Mouse (Mus musculus): ENCODE results near the gene Slc37a3. TPM values are rescaled to one million over a fixed set of nuclear protein-coding genes. Genes with fewer than 3 reads are reported as not detected.
"Not testable (repeated sequence)": the region's sequence is repeated elsewhere in the genome, so short reads cannot be mapped to it uniquely, and the experiment has no call there.

Slc37a3 gene
- polyA plus RNA-seq, 1 experiment from 2014 or later: 57.3 TPM

DNA sequence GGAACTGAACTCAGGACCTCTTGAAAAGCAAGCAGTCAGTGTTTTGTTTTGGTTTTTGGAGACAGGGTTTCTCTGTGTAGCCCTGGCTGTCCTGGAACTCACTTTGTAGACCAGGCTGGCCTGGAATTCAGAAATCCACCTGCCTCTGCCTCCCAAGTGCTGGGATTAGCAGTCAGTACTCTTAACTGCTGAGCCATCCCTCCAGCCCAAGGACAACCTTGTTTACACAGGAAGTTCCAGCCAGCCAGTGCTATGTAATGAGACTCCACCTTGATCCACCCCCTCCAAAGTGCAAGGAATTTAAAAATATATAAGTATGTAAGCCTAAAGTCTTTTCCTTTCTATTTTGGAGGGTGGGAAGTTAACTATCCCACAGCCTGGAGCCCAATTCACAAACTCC lies 39.2 kb upstream of the Slc37a3 start:
- not testable (repeated sequence) for ATAC-seq (ENCODE audit: low read depth); H3K27me3 ChIP-seq (replicated peaks; ENCODE audit: control insufficient read depth, insufficient read depth, low read length); H3K36me3 ChIP-seq (ENCODE audit: control insufficient read depth, insufficient read depth, low read length); DNase-seq (ENCODE audit: low spot score); H3K4me3 ChIP-seq (ENCODE audit: low read depth, low read length); H3K4me1 ChIP-seq (ENCODE audit: control insufficient read depth, insufficient read depth, low read length); H3K4me2 ChIP-seq (ENCODE audit: low read depth, low read length); H3K9ac ChIP-seq (ENCODE audit: low read depth, low read length); H3K9me3 ChIP-seq (ENCODE audit: control insufficient read depth, low read length); H3K27ac ChIP-seq (replicated peaks; ENCODE audit: low read depth, low read length)

DNA sequence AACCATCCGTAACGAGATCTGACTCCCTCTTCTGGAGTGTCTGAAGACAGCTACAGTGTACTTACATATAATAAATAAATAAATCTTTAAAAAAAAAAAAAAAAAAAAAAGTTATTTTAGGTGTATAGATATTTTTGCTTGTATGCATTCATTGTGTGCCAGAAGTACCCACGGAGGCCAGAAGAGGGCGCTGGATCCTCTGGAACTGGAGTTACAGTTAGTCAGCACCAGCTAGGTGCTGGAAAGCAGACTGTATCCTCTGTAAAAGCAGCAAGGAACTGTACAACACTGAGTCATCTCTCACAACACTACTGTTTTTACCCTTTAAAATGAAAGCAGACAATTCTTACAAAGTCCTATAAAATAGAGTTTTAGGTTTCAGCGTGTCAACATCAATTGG lies 38.3 kb upstream of the Slc37a3 start:
- ATAC-seq (ENCODE audit: low read depth): no peak
- 45% methylated on average over 3 of the region's 5 CpGs for WGBS

DNA sequence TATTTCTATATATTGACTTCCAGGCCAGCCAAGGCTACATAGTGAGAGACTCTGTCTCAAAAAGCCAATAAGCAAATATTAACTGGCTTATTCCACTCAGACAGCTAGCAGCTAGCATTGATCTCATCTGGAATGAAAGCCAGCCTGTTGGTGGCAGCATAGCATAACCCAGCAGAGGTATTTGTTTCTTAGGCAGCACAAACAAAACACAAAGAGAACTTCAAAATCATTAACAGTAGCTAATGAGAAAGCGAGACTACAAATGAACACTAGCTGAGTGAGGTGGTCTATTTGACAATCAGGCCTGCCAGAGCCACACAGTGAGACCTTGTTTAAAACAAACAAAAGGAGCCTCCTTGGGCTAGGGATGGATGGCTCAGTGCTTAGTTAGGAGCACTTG lies 36.6 kb upstream of the Slc37a3 start:
- Histone ChIP-seq H3K27ac (replicated peaks; ENCODE audit: low read depth, low read length) (no peak overlapping the region), H3K9ac (ENCODE audit: low read depth, low read length) (no peak overlapping the region), H3K36me3 (ENCODE audit: control insufficient read depth, insufficient read depth, low read length) (peaks cover 6% of the 10 kb centered on the region; the same call in 1 of the 2 replicates), H3K4me3 (ENCODE audit: low read depth, low read length) (no peak overlapping the region), H3K9me3 (ENCODE audit: control insufficient read depth, low read length) (no peaks in the 10 kb centered on the region), H3K4me2 (ENCODE audit: low read depth, low read length) (no peak overlapping the region), H3K4me1 (ENCODE audit: control insufficient read depth, insufficient read depth, low read length) (no peaks in the 10 kb centered on the region), H3K27me3 (replicated peaks; ENCODE audit: control insufficient read depth, insufficient read depth, low read length) (peaks cover 9% of the 10 kb centered on the region)
- 88% methylated on average over 1 of the region's 1 CpGs for WGBS
- ATAC-seq (ENCODE audit: low read depth) (no peak), DNase-seq (ENCODE audit: low spot score) (no peak)

More for the DNA sequence above, 38.3 kb upstream of the Slc37a3 start:
- Histone ChIP-seq H3K4me1 (ENCODE audit: control insufficient read depth, insufficient read depth, low read length) (no peaks in the 10 kb centered on the region), H3K4me2 (ENCODE audit: low read depth, low read length) (no peak overlapping the region), H3K27ac (replicated peaks; ENCODE audit: low read depth, low read length) (no peak overlapping the region), H3K36me3 (ENCODE audit: control insufficient read depth, insufficient read depth, low read length) (no peaks in the 10 kb centered on the region), H3K4me3 (ENCODE audit: low read depth, low read length) (no peak overlapping the region), H3K27me3 (replicated peaks; ENCODE audit: control insufficient read depth, insufficient read depth, low read length) (peaks cover 9% of the 10 kb centered on the region), H3K9ac (ENCODE audit: low read depth, low read length) (no peak overlapping the region), H3K9me3 (ENCODE audit: control insufficient read depth, low read length) (no peaks in the 10 kb centered on the region)
- DNase-seq (ENCODE audit: low spot score): peak; percentile 41

DNA sequence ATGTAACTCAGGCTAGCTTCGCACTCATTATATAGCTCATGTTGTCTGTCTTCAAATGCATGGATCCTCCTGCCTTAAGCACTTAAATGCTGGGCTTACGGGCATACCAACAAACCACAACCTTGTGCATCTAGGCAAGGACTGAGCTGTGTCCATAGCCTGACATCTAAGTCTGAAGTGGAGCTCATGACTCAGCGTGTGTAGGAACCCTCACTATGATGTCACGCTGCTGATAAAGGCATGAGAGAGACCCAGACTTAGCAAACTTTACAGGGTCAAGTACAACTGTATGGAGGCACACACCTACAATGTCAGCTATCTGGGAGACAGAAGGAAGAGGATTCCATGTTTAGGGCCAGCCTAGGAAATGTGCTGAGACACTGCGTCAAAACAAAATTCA lies 29.0 kb upstream of the Slc37a3 start:
- Histone ChIP-seq H3K27me3 (replicated peaks; ENCODE audit: control insufficient read depth, insufficient read depth, low read length) (no peaks in the 10 kb centered on the region), H3K27ac (replicated peaks; ENCODE audit: low read depth, low read length) (no peak overlapping the region), H3K9ac (ENCODE audit: low read depth, low read length) (no peak overlapping the region), H3K4me3 (ENCODE audit: low read depth, low read length) (no peak overlapping the region), H3K9me3 (ENCODE audit: control insufficient read depth, low read length) (no peaks in the 10 kb centered on the region), H3K4me1 (ENCODE audit: control insufficient read depth, insufficient read depth, low read length) (no peaks in the 10 kb centered on the region), H3K36me3 (ENCODE audit: control insufficient read depth, insufficient read depth, low read length) (peaks cover 34% of the 10 kb centered on the region), H3K4me2 (ENCODE audit: low read depth, low read length) (no peak overlapping the region)
- ATAC-seq (ENCODE audit: low read depth) (no peak), DNase-seq (ENCODE audit: low spot score) (no peak)
- 91% methylated on average over 5 of the region's 5 CpGs for WGBS

DNA sequence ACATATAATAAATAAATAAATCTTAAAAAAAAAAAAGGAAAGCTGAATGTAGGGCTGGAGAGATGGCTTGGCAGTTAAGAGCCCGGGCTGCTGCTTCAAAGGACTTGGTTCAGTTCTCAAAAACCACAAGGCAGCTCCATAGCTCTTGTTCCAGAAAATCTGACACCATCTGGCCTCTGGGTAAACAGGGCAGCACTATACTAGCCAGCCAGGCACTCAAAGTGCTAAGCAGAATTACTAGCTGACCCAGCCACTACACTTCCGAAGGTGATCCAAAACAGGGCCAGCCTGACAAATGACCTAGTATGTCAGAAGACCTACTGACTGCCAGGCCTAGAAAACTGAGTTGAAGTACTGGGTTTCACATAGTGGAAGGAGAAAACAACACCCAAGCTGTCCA lies 25.7 kb upstream of the Slc37a3 start:
- DNase-seq (ENCODE audit: low spot score): no peak
- H3K4me1 ChIP-seq (ENCODE audit: control insufficient read depth, insufficient read depth, low read length): no peaks in the 10 kb centered on the region
- H3K4me2 ChIP-seq (ENCODE audit: low read depth, low read length): no peak overlapping the region
- no peak overlapping the region for H3K4me3 ChIP-seq (ENCODE audit: low read depth, low read length)
- H3K36me3 ChIP-seq (ENCODE audit: control insufficient read depth, insufficient read depth, low read length): peaks cover 36% of the 10 kb centered on the region
- H3K9me3 ChIP-seq (ENCODE audit: control insufficient read depth, low read length): no peaks in the 10 kb centered on the region
- no peaks in the 10 kb centered on the region for H3K27me3 ChIP-seq (replicated peaks; ENCODE audit: control insufficient read depth, insufficient read depth, low read length)
- 91% methylated on average over 2 of the region's 2 CpGs for WGBS
- H3K27ac ChIP-seq (replicated peaks; ENCODE audit: low read depth, low read length): no peak overlapping the region
- H3K9ac ChIP-seq (ENCODE audit: low read depth, low read length): no peak overlapping the region
- no peak for ATAC-seq (ENCODE audit: low read depth)

DNA sequence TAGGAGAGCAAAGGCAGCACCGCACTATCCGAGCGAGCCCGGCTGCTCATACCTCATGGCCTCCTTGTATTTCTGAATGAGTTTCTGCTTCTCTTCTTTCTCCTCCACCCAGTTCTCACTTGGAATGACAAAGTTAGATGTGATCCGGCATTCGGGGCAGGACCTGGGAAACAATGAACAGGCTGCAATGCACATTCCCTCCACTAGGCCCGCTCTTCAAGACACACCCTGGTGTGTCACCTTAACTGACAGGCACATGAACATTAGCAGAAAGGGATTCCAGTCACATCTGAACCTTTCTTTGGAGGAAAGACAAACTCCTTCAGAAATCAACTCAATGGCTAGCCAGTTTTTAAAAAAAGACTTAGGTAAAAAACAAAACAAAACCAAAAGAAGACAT lies 22.9 kb upstream of the Slc37a3 start:
- WGBS: 65% methylated on average over 7 of the region's 7 CpGs
- H3K9ac ChIP-seq (ENCODE audit: low read depth, low read length): no peak overlapping the region
- peak; percentile 46 for DNase-seq (ENCODE audit: low spot score)
- no peaks in the 10 kb centered on the region for H3K27me3 ChIP-seq (replicated peaks; ENCODE audit: control insufficient read depth, insufficient read depth, low read length)
- H3K4me2 ChIP-seq (ENCODE audit: low read depth, low read length): no peak overlapping the region
- H3K9me3 ChIP-seq (ENCODE audit: control insufficient read depth, low read length): no peaks in the 10 kb centered on the region
- no peaks in the 10 kb centered on the region for H3K4me1 ChIP-seq (ENCODE audit: control insufficient read depth, insufficient read depth, low read length)
- peak; percentile 69; the same call in 1 of the 2 replicates for ATAC-seq (ENCODE audit: low read depth)
- H3K4me3 ChIP-seq (ENCODE audit: low read depth, low read length): no peak overlapping the region
- H3K36me3 ChIP-seq (ENCODE audit: control insufficient read depth, insufficient read depth, low read length): peaks cover 33% of the 10 kb centered on the region
- no peak overlapping the region for H3K27ac ChIP-seq (replicated peaks; ENCODE audit: low read depth, low read length)

DNA sequence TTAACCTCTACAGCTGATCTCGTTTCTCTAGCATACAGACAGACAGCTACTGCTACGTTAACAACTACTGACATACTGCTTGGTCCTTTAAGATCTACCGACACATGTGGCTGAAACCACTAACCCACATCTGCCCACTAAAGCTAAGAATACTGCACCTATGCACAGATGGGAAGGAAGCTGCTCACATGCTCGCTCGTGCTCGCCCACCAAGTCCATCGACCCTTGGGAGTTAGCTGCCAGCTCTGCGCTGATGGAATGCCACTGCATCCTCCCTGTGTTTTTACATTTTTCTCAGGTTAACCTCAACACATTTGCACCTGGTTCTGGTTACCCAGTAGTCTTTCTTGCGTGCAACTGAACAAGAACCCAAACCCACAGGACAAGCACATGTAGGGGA lies 20.9 kb upstream of the Slc37a3 start:
- Histone ChIP-seq H3K4me2 (ENCODE audit: low read depth, low read length) (no peak overlapping the region), H3K27ac (replicated peaks; ENCODE audit: low read depth, low read length) (no peak overlapping the region), H3K9me3 (ENCODE audit: control insufficient read depth, low read length) (no peaks in the 10 kb centered on the region), H3K27me3 (replicated peaks; ENCODE audit: control insufficient read depth, insufficient read depth, low read length) (no peaks in the 10 kb centered on the region), H3K36me3 (ENCODE audit: control insufficient read depth, insufficient read depth, low read length) (peaks cover 18% of the 10 kb centered on the region; the same call in 1 of the 2 replicates), H3K4me1 (ENCODE audit: control insufficient read depth, insufficient read depth, low read length) (no peaks in the 10 kb centered on the region), H3K9ac (ENCODE audit: low read depth, low read length) (no peak overlapping the region), H3K4me3 (ENCODE audit: low read depth, low read length) (no peak overlapping the region)
- DNase-seq (ENCODE audit: low spot score) (no peak), ATAC-seq (ENCODE audit: low read depth) (no peak)
- 79% methylated on average over 9 of the region's 9 CpGs for WGBS

DNA sequence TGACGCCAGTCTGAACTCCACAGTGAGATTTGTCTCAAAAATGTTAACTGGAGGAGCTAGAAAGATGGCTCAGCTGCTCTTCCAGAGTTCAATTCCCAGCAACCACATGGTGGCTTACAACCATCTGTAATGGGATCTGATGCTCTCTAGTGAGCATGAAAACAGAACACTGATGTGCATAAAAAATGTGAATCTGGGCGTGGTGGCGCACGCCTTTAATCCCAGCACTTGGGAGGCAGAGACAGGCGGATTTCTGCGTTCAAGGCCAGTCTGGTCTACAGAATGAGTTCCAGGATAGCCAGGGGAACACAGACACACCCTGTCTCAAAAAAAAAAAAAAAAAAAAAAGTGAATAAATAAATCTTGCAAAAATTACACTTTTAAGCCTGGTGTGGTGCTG lies 19.6 kb upstream of the Slc37a3 start:
- no peaks in the 10 kb centered on the region for H3K9me3 ChIP-seq (ENCODE audit: control insufficient read depth, low read length)
- WGBS: 97% methylated on average over 6 of the region's 6 CpGs
- H3K4me1 ChIP-seq (ENCODE audit: control insufficient read depth, insufficient read depth, low read length): no peaks in the 10 kb centered on the region
- DNase-seq (ENCODE audit: low spot score) (no peak), ATAC-seq (ENCODE audit: low read depth) (no peak)
- no peak overlapping the region for H3K9ac ChIP-seq (ENCODE audit: low read depth, low read length)
- H3K4me3 ChIP-seq (ENCODE audit: low read depth, low read length): no peak overlapping the region
- H3K27me3 ChIP-seq (replicated peaks; ENCODE audit: control insufficient read depth, insufficient read depth, low read length): no peaks in the 10 kb centered on the region
- H3K4me2 ChIP-seq (ENCODE audit: low read depth, low read length): no peak overlapping the region
- H3K36me3 ChIP-seq (ENCODE audit: control insufficient read depth, insufficient read depth, low read length): peaks cover 18% of the 10 kb centered on the region; the same call in 1 of the 2 replicates
- H3K27ac ChIP-seq (replicated peaks; ENCODE audit: low read depth, low read length): no peak overlapping the region

DNA sequence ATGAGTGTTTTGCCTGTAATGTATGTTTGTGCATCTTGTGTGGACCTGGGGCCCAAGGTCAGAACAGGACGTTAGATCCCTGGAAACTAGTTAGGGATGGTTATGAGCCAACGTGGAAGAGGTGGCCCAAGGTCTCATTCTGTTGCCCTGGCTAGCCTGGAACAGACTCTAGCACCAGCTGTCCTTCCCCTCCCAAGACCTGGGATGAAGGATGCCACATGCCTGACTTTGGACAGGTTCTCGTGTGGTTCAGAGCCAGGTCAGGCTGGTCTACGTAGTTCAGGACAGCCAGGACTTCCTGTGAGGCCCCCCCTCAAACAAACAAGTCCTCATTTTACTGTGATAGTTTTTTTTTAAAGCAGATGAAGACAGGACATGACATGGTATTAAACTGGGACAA lies 18.4 kb upstream of the Slc37a3 start:
- Histone ChIP-seq H3K36me3 (ENCODE audit: control insufficient read depth, insufficient read depth, low read length) (peaks cover 18% of the 10 kb centered on the region; the same call in 1 of the 2 replicates), H3K9me3 (ENCODE audit: control insufficient read depth, low read length) (no peaks in the 10 kb centered on the region), H3K27ac (replicated peaks; ENCODE audit: low read depth, low read length) (no peak overlapping the region), H3K4me3 (ENCODE audit: low read depth, low read length) (no peak overlapping the region), H3K4me2 (ENCODE audit: low read depth, low read length) (no peak overlapping the region), H3K4me1 (ENCODE audit: control insufficient read depth, insufficient read depth, low read length) (no peaks in the 10 kb centered on the region), H3K9ac (ENCODE audit: low read depth, low read length) (no peak overlapping the region), H3K27me3 (replicated peaks; ENCODE audit: control insufficient read depth, insufficient read depth, low read length) (no peaks in the 10 kb centered on the region)
- WGBS: 66% methylated on average over 4 of the region's 4 CpGs
- ATAC-seq (ENCODE audit: low read depth): no peak
- DNase-seq (ENCODE audit: low spot score): no peak

All from embryonic facial prominence, embryonic 14.5 days (tissue).